Mouse (Mus musculus): Measurements from ENCODE around the gene Dhdh. TPM values are rescaled to one million over a fixed set of nuclear protein-coding genes. Genes with fewer than 3 reads are reported as not detected.
"Not testable (repeated sequence)": the region's sequence is repeated elsewhere in the genome, so short reads cannot be mapped to it uniquely, and the experiment has no call there.

Dhdh gene
- polyA plus RNA-seq, 1 experiment from 2014 or later: 4.9 TPM

- not testable (repeated sequence) for H3K4me2 ChIP-seq; H3K36me3 ChIP-seq (ENCODE audit: control insufficient read depth, insufficient read depth, low read length); H3K4me1 ChIP-seq (ENCODE audit: control insufficient read depth, insufficient read depth, low read length); H3K27ac ChIP-seq (ENCODE audit: low read depth, low read length); H3K9ac ChIP-seq (ENCODE audit: low read depth, low read length); H3K27me3 ChIP-seq (ENCODE audit: control insufficient read depth, insufficient read depth, low read length); ATAC-seq (replicated peaks; ENCODE audit: insufficient number of reproducible peaks, low FRiP score, low TSS enrichment); H3K9me3 ChIP-seq (replicated peaks; ENCODE audit: control insufficient read depth, low read length); H3K4me3 ChIP-seq (ENCODE audit: low read depth, low read length)
- WGBS (ENCODE audit: insufficient replicate concordance): 67% methylated on average over 5 of the region's 5 CpGs
These were observed 28.2 kb upstream of the Dhdh start for GRCm38 (mm10) chr7:45516846-45517245.

GRCm38 (mm10) chr7:45515436-45515835, 26.8 kb upstream of the Dhdh start:
- H3K9ac ChIP-seq (ENCODE audit: low read depth, low read length): peak overlapping the region; percentile 43; the same call in 1 of the 2 replicates
- H3K4me2 ChIP-seq: peak overlapping the region; percentile 52
- H3K36me3 ChIP-seq (ENCODE audit: control insufficient read depth, insufficient read depth, low read length): no peaks in the 10 kb centered on the region
- peaks cover 4% of the 10 kb centered on the region; the same call in 1 of the 2 replicates for H3K4me1 ChIP-seq (ENCODE audit: control insufficient read depth, insufficient read depth, low read length)
- no peaks in the 10 kb centered on the region for H3K9me3 ChIP-seq (replicated peaks; ENCODE audit: control insufficient read depth, low read length)
- 15% methylated on average over 16 of the region's 16 CpGs for WGBS (ENCODE audit: insufficient replicate concordance)
- no peaks in the 10 kb centered on the region for H3K27me3 ChIP-seq (ENCODE audit: control insufficient read depth, insufficient read depth, low read length)
- no peak overlapping the region for H3K4me3 ChIP-seq (ENCODE audit: low read depth, low read length)
- H3K27ac ChIP-seq (ENCODE audit: low read depth, low read length): peak overlapping the region; percentile 63
- peak; percentile 73 for ATAC-seq (replicated peaks; ENCODE audit: insufficient number of reproducible peaks, low FRiP score, low TSS enrichment)

- 79% methylated on average over 7 of the region's 7 CpGs for WGBS (ENCODE audit: insufficient replicate concordance)
- H3K4me3 ChIP-seq (ENCODE audit: low read depth, low read length): no peak overlapping the region
- H3K9ac ChIP-seq (ENCODE audit: low read depth, low read length): no peak overlapping the region
- H3K36me3 ChIP-seq (ENCODE audit: control insufficient read depth, insufficient read depth, low read length): no peaks in the 10 kb centered on the region
- no peak for ATAC-seq (replicated peaks; ENCODE audit: insufficient number of reproducible peaks, low FRiP score, low TSS enrichment)
- no peaks in the 10 kb centered on the region for H3K9me3 ChIP-seq (replicated peaks; ENCODE audit: control insufficient read depth, low read length)
- peaks cover 7% of the 10 kb centered on the region for H3K4me1 ChIP-seq (ENCODE audit: control insufficient read depth, insufficient read depth, low read length)
- no peak overlapping the region for H3K4me2 ChIP-seq
- no peak overlapping the region for H3K27ac ChIP-seq (ENCODE audit: low read depth, low read length)
- H3K27me3 ChIP-seq (ENCODE audit: control insufficient read depth, insufficient read depth, low read length): no peaks in the 10 kb centered on the region
These were observed 25.8 kb upstream of the Dhdh start for GRCm38 (mm10) chr7:45514411-45514810.

GRCm38 (mm10) chr7:45509912-45510787, 21.5 kb upstream of the Dhdh start, which contains the start of gene Nucb1:
Gene Nucb1, minus strand, starts transcription at chr7:45510406.
- peaks cover 9% of the 10 kb centered on the region; the same call in 1 of the 2 replicates for H3K36me3 ChIP-seq (ENCODE audit: control insufficient read depth, insufficient read depth, low read length)
- H3K9me3 ChIP-seq (replicated peaks; ENCODE audit: control insufficient read depth, low read length): no peaks in the 10 kb centered on the region
- peak within 1 kb of the TSS; percentile 56 for H3K4me3 ChIP-seq (ENCODE audit: low read depth, low read length)
- ATAC-seq (replicated peaks; ENCODE audit: insufficient number of reproducible peaks, low FRiP score, low TSS enrichment): peak; percentile 80
- peaks cover 17% of the 10 kb centered on the region for H3K4me1 ChIP-seq (ENCODE audit: control insufficient read depth, insufficient read depth, low read length)
- H3K27ac ChIP-seq (ENCODE audit: low read depth, low read length): peak within 1 kb of the TSS; percentile 89
- peak within 1 kb of the TSS; percentile 75 for H3K9ac ChIP-seq (ENCODE audit: low read depth, low read length)
- no peaks in the 10 kb centered on the region for H3K27me3 ChIP-seq (ENCODE audit: control insufficient read depth, insufficient read depth, low read length)
- 1% methylated on average over 44 of the region's 44 CpGs for WGBS (ENCODE audit: insufficient replicate concordance)
- H3K4me2 ChIP-seq: peak within 1 kb of the TSS; percentile 87

GRCm38 (mm10) chr7:45509181-45509882, 20.7 kb upstream of the Dhdh start:
- peaks cover 11% of the 10 kb centered on the region; the same call in 1 of the 2 replicates for H3K36me3 ChIP-seq (ENCODE audit: control insufficient read depth, insufficient read depth, low read length)
- peak overlapping the region; percentile 75 for H3K9ac ChIP-seq (ENCODE audit: low read depth, low read length)
- no peaks in the 10 kb centered on the region for H3K9me3 ChIP-seq (replicated peaks; ENCODE audit: control insufficient read depth, low read length)
- H3K4me1 ChIP-seq (ENCODE audit: control insufficient read depth, insufficient read depth, low read length): peaks cover 17% of the 10 kb centered on the region
- ATAC-seq (replicated peaks; ENCODE audit: insufficient number of reproducible peaks, low FRiP score, low TSS enrichment): no peak; the same call in 1 of the 2 replicates
- WGBS (ENCODE audit: insufficient replicate concordance): 33% methylated on average over 19 of the region's 19 CpGs
- peak overlapping the region; percentile 87 for H3K4me2 ChIP-seq
- peak overlapping the region; percentile 89; the same call in 1 of the 2 replicates for H3K27ac ChIP-seq (ENCODE audit: low read depth, low read length)
- H3K4me3 ChIP-seq (ENCODE audit: low read depth, low read length): peak overlapping the region; percentile 56
- H3K27me3 ChIP-seq (ENCODE audit: control insufficient read depth, insufficient read depth, low read length): no peaks in the 10 kb centered on the region

- peak; percentile 65; the same call in 1 of the 2 replicates for ATAC-seq (replicated peaks; ENCODE audit: insufficient number of reproducible peaks, low FRiP score, low TSS enrichment)
- H3K36me3 ChIP-seq (ENCODE audit: control insufficient read depth, insufficient read depth, low read length): peaks cover 11% of the 10 kb centered on the region; the same call in 1 of the 2 replicates
- H3K27ac ChIP-seq (ENCODE audit: low read depth, low read length): no peak overlapping the region
- H3K27me3 ChIP-seq (ENCODE audit: control insufficient read depth, insufficient read depth, low read length): no peaks in the 10 kb centered on the region
- peak overlapping the region; percentile 87 for H3K4me2 ChIP-seq
- H3K9me3 ChIP-seq (replicated peaks; ENCODE audit: control insufficient read depth, low read length): no peaks in the 10 kb centered on the region
- WGBS (ENCODE audit: insufficient replicate concordance): 70% methylated on average over 6 of the region's 6 CpGs
- peaks cover 17% of the 10 kb centered on the region for H3K4me1 ChIP-seq (ENCODE audit: control insufficient read depth, insufficient read depth, low read length)
- H3K9ac ChIP-seq (ENCODE audit: low read depth, low read length): peak overlapping the region; percentile 52
- H3K4me3 ChIP-seq (ENCODE audit: low read depth, low read length): peak overlapping the region; percentile 56; the same call in 1 of the 2 replicates
These were observed 20.0 kb upstream of the Dhdh start for GRCm38 (mm10) chr7:45508561-45508960.

GRCm38 (mm10) chr7:45507583-45507982, 19.0 kb upstream of the Dhdh start:
- ATAC-seq (replicated peaks; ENCODE audit: insufficient number of reproducible peaks, low FRiP score, low TSS enrichment): no peak
- no peak overlapping the region for H3K4me2 ChIP-seq
- no peaks in the 10 kb centered on the region for H3K27me3 ChIP-seq (ENCODE audit: control insufficient read depth, insufficient read depth, low read length)
- no peak overlapping the region for H3K4me3 ChIP-seq (ENCODE audit: low read depth, low read length)
- no peaks in the 10 kb centered on the region for H3K9me3 ChIP-seq (replicated peaks; ENCODE audit: control insufficient read depth, low read length)
- peaks cover 11% of the 10 kb centered on the region; the same call in 1 of the 2 replicates for H3K36me3 ChIP-seq (ENCODE audit: control insufficient read depth, insufficient read depth, low read length)
- WGBS (ENCODE audit: insufficient replicate concordance): 84% methylated on average over 6 of the region's 6 CpGs
- peaks cover 17% of the 10 kb centered on the region for H3K4me1 ChIP-seq (ENCODE audit: control insufficient read depth, insufficient read depth, low read length)
- no peak overlapping the region for H3K9ac ChIP-seq (ENCODE audit: low read depth, low read length)
- H3K27ac ChIP-seq (ENCODE audit: low read depth, low read length): no peak overlapping the region

- Histone ChIP-seq H3K36me3 (ENCODE audit: control insufficient read depth, insufficient read depth, low read length) (peaks cover 38% of the 10 kb centered on the region), H3K9ac (ENCODE audit: low read depth, low read length) (no peak overlapping the region), H3K4me1 (ENCODE audit: control insufficient read depth, insufficient read depth, low read length) (peaks cover 3% of the 10 kb centered on the region; the same call in 1 of the 2 replicates), H3K4me3 (ENCODE audit: low read depth, low read length) (no peak overlapping the region), H3K27ac (ENCODE audit: low read depth, low read length) (no peak overlapping the region), H3K27me3 (ENCODE audit: control insufficient read depth, insufficient read depth, low read length) (no peaks in the 10 kb centered on the region), H3K9me3 (replicated peaks; ENCODE audit: control insufficient read depth, low read length) (no peaks in the 10 kb centered on the region), H3K4me2 (no peak overlapping the region)
- WGBS (ENCODE audit: insufficient replicate concordance): 94% methylated on average over 6 of the region's 6 CpGs
- ATAC-seq (replicated peaks; ENCODE audit: insufficient number of reproducible peaks, low FRiP score, low TSS enrichment): no peak
These were observed 9.8 kb upstream of the Dhdh start for GRCm38 (mm10) chr7:45498427-45498826.

Measured in heart, embryonic 11.5 days (tissue).